Mouse (Mus musculus) layer of hippocampus, adult 2 months (tissue): ENCODE data around the gene Scgb1c1. TPM values are rescaled to one million over a fixed set of nuclear protein-coding genes. Genes with fewer than 3 reads are reported as not detected.

Experiments used
- DNase-seq, 2 experiments: peaks; one replicate each; pipeline ENCODE4 v3.0.0; 2022; ENCODE audit warnings: low spot score in 2 of 2
- H3K27ac ChIP-seq: fragments of 200-600 bp; 2 replicates; pipeline ENCODE4 v1.8.1; 2022
- H3K4me3 ChIP-seq: fragments of 200-600 bp; 2 replicates; pipeline ENCODE4 v1.8.1; 2022; ENCODE audit warnings: mild to moderate bottlenecking
- CTCF ChIP-seq: fragments of 200-600 bp; conservative IDR thresholded peaks from 2 replicates; pipeline ENCODE4 v1.8.1; 2022; ENCODE audit warnings: antibody characterized with exemption, mild to moderate bottlenecking, moderate library complexity
- long read RNA-seq, 2 experiments: library from polyadenylated mRNA; stranded (forward); transcript quantifications; one replicate each; pipeline ENCODE4 v2.0.0; 2021; ENCODE audit warnings: borderline mapping rate in 2 of 2
- total RNA-seq, 2 experiments: library from RNA; stranded (reverse); gene quantifications; 2 replicates each; pipeline ENCODE4 v1.2.3; 2021

Scgb1c1 gene
- not detected for total RNA-seq
- long read RNA-seq, experiment 1, result 0 reads
- long read RNA-seq, experiment 2, partial matches to known transcripts, result 0 of 1 reads
- long read RNA-seq, experiment 2, other reads (novel, unspliced or antisense), result 0 of 1 reads

DNA sequence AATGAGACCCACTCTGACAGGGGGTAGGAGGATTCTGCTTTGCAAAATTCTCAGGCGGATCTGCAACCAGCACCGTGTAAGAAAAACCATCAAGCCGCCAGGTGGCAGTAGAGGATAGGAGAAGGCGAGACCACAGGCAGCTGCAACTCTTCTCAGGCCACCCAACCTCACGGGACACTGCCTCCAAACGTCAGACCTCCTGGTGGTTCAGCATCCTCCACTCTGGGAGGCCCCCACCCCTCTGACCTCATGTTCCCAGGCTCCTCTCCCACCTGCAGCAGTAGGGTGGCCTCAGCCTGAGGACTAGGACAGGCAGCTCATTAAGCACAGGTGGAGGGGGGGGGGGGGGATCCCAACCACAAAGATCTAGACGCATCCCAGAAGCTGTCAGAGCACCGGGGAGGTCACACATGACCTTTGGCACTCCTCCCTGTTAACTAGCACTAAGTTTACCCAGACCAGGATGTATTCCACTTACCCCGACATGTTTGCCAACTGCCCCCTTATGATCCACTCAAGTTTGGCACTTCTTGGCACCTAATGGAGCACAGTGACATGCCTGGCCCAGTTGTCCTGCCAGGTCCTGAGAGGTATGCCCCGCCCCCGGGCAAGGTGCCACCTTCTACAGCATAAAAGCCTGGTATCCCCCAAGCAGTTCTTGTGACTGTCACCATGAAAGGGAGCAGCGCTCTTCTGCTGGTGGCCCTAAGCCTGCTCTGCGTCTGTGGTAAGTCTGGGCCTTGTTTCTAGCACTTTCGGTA lies at the start of gene Scgb1c1:
TSS of gene Scgb1c1 (plus strand) at position 643 of the 761 bp plus-strand sequence.
- peak; percentile 91 for TF ChIP-seq CTCF
- peak; percentile 85 to 94 for DNase-seq
- H3K4me3 ChIP-seq, result no peak within 1 kb of the TSS
- no peak within 1 kb of the TSS for H3K27ac ChIP-seq

- DNase-seq, result no peak
- 0 out of 2 replicates have a peak, but pooled peaks have one; percentile 12 for TF ChIP-seq CTCF
- H3K27ac ChIP-seq, result no peak overlapping the region
- no peak overlapping the region for H3K4me3 ChIP-seq
Observed at GRCm38 (mm10) chr7:140797619-140798018, 47.7 kb upstream of the Scgb1c1 start.

GRCm38 (mm10) chr7:140798212-140798611 lies 47.1 kb upstream of the Scgb1c1 start:
- TF ChIP-seq CTCF, result no peak
- Histone ChIP-seq H3K27ac (no peak overlapping the region), H3K4me3 (no peak overlapping the region)
- no peak for DNase-seq

- no peak for DNase-seq
- no peak overlapping the region for H3K4me3 ChIP-seq
- no peak overlapping the region for H3K27ac ChIP-seq
- no peak for TF ChIP-seq CTCF
Observed at GRCm38 (mm10) chr7:140802629-140803028, 42.7 kb upstream of the Scgb1c1 start.

DNA sequence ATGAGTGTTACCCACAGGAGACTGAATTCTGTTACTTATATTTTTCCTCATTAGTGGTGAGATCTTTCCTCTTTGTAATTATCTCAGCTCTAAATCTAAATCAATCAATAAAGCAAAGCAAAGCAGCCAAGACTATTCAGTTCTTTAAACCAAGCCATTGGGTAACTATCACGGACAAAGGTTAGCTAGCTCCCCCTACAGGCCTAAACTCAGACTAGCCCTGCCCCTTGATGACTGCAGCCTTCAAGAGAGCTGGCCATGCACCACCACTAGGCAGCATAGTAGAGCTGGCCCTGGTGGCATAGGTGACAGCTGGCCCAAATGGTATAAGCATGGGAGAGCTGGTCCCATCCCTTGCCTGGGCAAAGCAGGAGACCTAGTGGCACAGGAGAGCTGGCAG lies 39.6 kb upstream of the Scgb1c1 start:
- no peak overlapping the region for H3K4me3 ChIP-seq
- peak overlapping the region; percentile 59 for H3K27ac ChIP-seq
- peak; percentile 86 for TF ChIP-seq CTCF
- peak; percentile 53 to 71 for DNase-seq

DNA sequence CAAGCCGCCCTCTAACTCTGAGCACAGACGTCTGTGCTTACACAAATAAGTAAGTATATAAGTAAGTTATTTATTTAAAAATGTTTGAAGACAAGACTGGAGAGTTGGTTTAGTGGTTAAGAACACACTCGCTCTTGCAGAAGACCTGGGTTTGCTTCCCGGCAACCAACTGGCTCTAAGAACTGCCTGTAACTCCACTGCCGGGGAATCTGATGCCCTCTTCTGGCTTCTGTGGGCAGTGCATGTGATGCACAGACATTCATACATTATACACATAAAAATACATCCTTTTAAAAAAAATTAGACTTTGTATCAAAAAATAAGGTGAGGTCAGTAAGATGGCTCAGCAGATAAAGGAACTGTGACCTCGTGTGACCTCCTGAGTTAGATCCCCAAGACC lies 34.9 kb upstream of the Scgb1c1 start:
- peak; percentile 50 for TF ChIP-seq CTCF

DNA sequence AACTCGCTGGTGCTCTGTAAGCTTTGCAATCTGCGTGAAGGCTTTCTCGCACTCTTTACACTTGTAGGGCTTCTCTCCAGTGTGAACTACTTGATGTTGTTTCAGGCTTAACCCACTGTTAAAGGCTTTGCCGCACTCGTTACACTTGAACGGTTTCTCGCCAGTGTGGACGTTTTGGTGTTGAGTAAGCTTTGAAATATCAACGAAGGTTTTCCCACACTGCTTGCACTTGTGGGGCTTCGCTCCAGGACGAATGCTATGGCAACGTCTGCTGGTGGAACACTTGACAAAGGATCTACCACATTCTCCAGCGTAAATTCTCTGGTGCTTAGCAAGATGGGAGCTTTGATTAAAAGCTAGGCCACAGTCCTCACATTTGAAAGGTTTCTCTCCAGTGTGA lies 33.6 kb upstream of the Scgb1c1 start:
- no peak for DNase-seq
- no peak for TF ChIP-seq CTCF
- H3K4me3 ChIP-seq, result no peak overlapping the region
- H3K27ac ChIP-seq, result peak overlapping the region; percentile 82

More for the DNA sequence above, 34.9 kb upstream of the Scgb1c1 start:
- Histone ChIP-seq H3K4me3 (no peak overlapping the region), H3K27ac (peak overlapping the region; percentile 82; the same call in 1 of the 2 replicates)
- DNase-seq, result no peak

GRCm38 (mm10) chr7:140812850-140813249 lies 32.5 kb upstream of the Scgb1c1 start:
- Histone ChIP-seq H3K4me3 (no peak overlapping the region), H3K27ac (0 out of 2 replicates have a peak overlapping the region, but pooled peaks have one; percentile 82)
- no peak for DNase-seq
- TF ChIP-seq CTCF, result no peak

GRCm38 (mm10) chr7:140820173-140820572 lies 25.2 kb upstream of the Scgb1c1 start:
- Histone ChIP-seq H3K27ac (no peak overlapping the region), H3K4me3 (no peak overlapping the region; the same call in 1 of the 2 replicates)
- no peak for DNase-seq
- TF ChIP-seq CTCF, result no peak

DNA sequence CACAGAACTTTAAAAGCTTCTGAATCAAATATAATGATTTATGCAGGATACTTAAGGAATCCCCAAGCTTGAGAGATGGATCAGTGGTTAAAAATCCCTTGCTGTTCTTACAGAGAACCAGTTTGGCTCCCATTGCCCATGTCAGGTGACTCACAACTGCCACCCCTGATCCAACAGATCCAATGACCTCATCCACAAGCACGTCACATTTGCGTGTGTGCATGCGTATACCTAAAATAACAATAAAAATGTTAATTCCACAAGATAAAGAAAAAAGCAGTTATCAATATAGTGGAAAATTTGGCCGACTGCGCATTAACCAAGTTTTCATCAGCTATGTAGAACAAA lies 24.1 kb upstream of the Scgb1c1 start:
- peak overlapping the region; percentile 86 for H3K27ac ChIP-seq
- peak overlapping the region; percentile 59 for H3K4me3 ChIP-seq
- DNase-seq, result no peak
- TF ChIP-seq CTCF, result no peak

- TF ChIP-seq CTCF, result no peak
- DNase-seq, result peak in 1 of 2 experiments; percentile 56
Observed at GRCm38 (mm10) chr7:140821653-140822329, 23.6 kb upstream of the Scgb1c1 start, which contains the start of gene Zfp941. Gene Zfp941 (minus strand): TSS chr7:140822178.

GRCm38 (mm10) chr7:140822731-140823130 lies 22.6 kb upstream of the Scgb1c1 start:
- H3K27ac ChIP-seq, result no peak overlapping the region
- H3K4me3 ChIP-seq, result no peak overlapping the region
- TF ChIP-seq CTCF, result no peak
- DNase-seq, result no peak

More at GRCm38 (mm10) chr7:140821653-140822329, 23.6 kb upstream of the Scgb1c1 start, which contains the start of gene Zfp941:
- Histone ChIP-seq H3K27ac (peak within 1 kb of the TSS; percentile 86), H3K4me3 (peak within 1 kb of the TSS; percentile 59)
